Mouse (Mus musculus) spleen, postnatal 36 days (tissue): Measurements from ENCODE around the gene Hk1.

Experiments used
- DNase-seq, 2 experiments: peaks; one replicate each; pipeline ENCODE4 v3.0.0; 2022; ENCODE audit warnings: low spot score in 2 of 2, mixed read lengths in 1 of 2

Hk1 gene

DNA sequence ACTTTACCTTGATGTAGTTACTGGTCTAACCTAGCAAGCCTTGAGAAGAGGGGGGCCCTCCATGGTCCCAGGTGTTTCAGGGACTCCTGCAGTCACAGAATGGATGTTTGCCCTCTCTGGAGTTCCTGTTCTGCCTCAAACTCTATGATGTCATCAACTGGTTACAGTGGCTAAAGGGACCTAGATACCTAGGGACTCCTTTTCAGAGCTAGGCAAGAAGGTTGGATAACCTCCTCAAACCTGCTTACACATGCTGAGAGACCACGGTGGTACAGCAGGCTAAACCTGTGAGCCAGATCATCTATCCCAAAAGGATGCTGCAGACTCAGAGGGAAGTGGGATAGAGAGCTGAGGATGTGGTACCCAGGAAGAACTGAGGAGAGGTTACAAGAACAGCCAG, at the start of gene Hk1:
Gene Hk1, minus strand, starts transcription at position 101 of the 400 bp plus-strand sequence.
- DNase-seq = no peak

DNA sequence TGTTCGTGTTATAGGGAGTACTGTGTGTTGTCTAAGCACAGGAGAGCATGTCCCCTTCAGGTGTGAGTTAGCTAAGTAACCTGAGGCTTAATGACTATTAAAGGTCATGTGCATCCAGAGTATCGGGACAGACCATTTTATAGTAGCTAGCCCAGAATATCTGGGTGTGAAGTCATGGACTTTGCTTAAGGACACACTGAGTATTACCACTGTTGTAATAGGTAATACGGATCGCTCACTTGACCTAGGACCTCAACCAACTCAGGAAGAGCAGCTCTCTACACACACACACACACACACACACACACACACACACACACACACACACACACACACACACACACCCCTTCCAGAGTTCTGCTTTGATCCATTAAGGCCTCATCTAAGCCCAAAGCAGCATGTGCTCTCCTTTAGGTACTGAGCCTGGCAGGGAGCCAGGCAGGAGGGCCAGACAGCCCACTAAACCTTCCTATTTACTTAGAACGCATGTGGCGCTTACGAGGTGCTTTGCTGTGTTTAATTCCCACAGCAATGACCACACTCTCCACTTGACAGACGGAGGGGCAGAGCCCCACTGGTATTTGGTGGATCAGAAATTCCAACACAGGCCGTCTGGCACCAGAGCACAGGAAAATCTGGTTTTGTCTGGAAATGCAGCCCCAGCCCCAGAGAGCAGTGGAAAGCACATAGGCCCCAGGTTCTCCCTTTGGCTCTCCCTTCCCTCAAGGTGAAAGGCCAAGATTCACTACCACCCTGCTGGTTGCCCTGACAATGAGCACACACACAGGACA, 45.6 kb upstream of the Hk1 start:
- DNase-seq = no peak

DNA sequence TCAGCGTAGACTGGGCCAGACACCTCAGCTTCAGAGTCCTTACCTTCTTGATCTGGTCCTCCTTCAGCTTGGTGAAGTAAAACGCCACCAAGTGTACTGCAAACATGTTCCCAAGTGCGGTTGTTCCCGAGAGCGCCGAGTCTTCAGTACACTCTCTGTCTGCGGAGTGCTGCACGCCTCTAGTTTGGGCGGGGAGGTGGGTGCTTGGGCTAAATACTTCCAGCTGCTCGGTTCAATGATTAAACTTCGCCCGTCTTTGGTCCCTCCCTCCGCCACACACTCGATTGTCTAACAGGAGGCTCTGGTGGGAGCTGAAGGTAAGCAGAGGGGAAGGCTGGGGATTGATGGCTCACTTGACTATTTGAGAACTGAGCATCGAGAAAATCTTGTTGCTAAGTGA, 42.5 kb upstream of the Hk1 start, which contains the start of gene Hkdc1:
Gene Hkdc1, minus strand, starts transcription at position 237 of the 400 bp plus-strand sequence.
- DNase-seq = no peak

DNA sequence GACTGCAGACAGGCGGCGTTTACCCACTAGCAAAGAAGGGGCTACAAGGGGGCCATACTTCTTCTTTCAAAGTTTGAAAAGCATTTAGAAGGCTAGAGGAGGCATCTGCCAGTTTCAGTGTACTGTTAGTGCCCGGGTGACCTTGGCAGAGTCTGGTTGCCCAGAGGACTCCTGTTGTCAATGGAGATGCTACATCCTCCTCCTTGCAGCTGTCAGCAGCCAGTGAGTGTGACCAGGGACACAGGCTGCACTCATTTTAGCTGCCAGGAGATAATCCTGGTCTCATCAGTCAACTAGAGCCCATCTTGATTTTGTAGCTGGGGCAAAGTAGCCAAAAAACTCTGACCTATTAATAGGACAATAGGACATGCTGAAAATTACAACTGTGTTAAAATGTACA, 41.4 kb upstream of the Hk1 start:
- no peak for DNase-seq

DNA sequence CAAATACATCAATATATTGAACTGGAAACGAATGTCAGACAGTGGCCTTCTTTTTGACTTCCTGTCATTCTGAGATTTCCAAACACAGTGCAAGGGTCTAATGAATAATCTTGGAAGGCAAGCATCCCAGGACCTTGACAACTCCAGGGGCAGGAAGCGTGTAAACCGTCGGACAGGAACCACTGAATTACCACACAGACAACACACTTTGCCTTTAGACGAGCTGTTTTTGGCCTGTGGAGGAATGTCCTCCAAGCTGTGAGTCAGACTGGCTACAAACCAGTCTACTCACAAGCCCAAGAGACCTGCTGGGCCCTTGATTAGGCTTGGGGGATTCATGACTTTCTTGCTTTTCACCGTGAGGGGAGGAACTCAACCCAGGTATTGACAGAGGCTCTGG, 40.7 kb upstream of the Hk1 start:
- DNase-seq = no peak

DNA sequence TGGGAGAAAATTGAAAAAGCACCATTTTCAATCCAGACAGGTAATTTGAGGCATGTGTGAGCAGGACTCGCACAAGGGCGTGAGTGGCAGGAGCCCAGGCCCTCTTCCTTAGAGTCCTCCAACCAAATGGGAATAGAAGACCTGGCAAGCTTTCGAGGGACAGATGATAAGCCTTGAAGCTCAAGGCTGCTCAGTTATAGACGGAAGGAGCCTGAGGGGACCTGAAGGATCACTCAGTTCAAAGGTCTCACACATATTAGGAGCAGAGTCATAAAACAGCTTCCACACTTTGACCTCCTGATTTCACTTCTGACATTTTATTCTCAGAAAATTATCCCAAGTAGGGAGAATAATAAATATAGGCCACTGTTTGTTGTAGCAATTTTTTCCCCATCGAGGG, 39.7 kb upstream of the Hk1 start:
- no peak for DNase-seq

DNA sequence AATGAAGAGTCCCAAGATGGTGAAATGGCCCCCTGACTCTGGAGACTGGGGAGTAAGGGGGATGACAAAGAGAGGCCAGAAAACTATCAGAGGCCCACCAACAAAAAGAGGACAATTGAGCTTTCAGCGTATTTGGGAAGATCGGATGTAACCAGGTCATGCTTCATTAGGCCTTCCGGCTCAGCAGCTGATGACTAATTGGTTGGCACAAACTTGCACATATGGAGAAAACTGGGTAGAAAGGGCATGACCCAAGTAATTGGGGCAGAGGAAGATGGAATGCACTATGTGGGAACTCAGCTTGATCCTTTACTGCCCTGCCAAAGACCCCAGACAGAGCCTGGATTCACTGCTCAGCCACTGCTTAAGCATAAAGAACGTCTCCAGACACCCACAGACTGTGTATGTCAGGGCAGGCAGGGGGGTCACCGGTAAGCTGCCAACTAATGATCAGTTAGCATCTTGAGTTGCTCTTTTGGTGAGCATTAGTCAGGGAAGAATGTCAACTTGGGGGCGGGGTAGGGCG, 39.2 kb upstream of the Hk1 start:
- no peak for DNase-seq

DNA sequence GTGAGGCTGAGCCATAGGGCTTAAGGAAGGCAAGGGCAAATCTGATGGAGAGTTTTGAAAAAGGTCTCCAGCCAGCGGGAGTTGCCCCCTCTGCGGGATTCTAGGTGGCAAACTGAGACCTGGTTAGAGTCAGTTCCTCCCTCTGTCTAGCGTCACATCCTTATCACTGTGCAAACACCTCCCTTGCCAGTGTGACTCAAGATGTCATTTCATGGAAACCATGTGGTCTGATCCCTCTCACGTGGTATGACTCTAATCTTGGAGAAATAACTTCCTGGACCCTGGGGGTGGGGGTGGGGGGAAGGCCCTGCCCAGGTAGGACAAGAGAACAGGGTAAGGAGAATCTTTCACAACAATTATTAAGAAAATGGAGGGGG, 33.9 kb upstream of the Hk1 start:
- no peak for DNase-seq

DNA sequence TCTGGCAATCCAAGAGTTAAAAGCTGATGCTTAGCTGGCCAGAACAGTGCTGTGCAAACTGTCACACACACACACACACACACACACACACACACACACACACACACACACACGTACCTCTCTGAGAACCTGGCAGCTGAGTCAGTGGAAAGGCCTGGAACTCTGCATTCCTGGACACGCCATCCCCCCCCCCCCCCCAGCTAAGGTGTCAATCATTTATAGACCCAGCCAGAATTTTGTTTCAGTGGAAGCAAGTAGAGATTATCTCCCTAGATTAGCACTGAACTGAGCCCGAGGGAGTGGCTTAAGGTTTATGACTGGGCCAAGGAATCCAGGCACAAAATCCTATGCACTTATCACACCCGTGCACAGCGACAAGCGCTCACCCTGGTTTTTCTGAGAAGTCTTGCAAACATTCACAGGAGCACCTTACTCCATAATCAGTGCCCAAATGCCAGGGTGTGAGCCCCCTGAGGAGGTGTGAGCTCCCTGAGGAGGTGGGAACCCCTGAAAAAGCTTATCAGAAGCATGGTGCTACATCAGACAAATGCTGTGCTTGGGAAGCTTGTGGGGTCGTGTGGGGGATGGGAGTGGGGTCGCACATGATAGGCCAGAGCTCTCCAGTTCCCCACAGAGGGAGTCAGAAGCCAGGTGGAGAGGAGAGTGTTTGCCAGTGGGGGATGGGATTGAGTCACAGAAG, 33.3 kb upstream of the Hk1 start:
- DNase-seq = no peak

DNA sequence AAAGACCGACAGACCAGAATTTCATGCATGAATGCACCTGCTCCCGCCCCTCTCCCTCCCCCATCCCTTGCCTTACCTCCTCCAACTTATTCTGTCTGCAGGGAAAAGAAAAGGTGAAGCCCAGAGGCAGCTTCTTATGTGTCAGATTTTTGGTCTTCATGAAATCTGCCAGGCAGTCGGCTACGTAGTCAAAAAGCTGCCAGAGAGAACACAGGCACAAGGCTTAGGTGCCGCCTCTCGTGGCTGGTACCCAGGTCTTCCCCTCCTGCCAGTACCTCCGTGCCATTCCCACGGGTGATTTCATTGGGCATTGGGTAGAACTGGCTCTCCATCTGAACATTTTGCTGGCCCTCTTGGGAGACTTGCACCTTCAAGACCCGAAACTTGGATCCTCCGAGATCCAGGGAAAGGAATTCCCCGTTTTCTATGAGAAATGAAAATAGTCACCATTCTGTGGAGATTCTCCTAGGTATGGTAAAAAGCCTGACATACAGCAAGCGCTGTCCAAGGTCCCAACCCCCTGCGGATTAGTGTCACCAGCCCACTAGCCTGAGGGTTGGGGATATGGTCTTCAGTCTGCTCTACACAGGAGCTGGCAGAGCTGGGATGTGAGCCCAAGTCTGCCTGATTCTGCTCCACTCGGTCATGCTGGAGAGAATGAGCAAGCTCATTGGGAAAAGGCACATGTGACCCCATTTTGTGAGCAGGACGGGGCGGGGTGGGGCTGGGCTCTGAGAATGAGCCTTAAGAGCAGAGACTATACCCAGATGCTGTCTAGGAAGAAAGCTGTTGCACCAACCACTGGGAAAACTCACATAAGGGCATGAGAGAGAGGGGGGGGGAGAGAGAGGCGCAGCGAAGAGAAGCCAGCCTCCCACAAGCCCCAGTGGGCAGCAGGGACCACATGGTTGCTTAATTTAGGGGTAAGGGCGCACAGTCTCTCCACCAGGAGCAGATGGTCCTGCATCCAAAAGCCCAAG, 32.0 kb upstream of the Hk1 start:
- DNase-seq = no peak

DNA sequence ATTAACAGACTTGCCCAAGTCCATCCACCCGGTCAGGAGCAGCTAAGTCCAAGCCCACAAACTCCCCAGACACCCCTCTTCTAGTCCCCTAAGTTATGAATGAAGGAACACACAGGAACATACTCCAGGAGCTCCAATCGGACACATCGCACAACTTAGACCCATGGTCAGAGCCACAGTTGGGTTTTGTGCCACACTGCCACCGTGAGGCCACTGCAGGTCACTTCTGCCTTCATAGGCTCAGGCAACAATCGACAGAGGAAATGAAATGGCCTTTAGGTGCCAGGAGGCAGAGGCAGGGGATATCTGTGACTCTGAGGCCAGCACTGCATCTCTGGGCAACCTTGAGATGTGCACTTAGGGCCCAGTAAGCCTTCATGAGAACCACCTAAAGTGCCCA, 31.2 kb upstream of the Hk1 start:
- DNase-seq = peak; percentile 21 to 42

DNA sequence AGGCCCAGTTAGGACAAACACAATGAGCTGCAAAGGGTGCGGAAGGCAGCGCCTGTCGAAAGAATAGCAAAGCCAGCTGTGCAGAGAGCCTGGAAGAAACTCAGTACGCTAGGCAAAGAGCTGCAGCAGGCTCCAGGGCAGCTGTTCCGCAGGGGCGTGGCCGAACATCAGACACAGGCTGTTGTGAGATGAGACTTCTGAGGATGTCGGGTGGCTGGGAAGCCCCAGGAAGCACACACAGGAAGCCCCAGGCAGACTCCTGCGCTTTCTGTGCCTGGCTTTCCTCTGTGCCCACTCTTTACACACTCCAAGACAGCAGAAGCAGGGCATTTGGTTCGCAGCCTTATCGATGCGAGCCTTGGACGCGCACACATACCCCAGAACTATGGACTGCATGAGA, 25.2 kb upstream of the Hk1 start:
- no peak for DNase-seq

DNA sequence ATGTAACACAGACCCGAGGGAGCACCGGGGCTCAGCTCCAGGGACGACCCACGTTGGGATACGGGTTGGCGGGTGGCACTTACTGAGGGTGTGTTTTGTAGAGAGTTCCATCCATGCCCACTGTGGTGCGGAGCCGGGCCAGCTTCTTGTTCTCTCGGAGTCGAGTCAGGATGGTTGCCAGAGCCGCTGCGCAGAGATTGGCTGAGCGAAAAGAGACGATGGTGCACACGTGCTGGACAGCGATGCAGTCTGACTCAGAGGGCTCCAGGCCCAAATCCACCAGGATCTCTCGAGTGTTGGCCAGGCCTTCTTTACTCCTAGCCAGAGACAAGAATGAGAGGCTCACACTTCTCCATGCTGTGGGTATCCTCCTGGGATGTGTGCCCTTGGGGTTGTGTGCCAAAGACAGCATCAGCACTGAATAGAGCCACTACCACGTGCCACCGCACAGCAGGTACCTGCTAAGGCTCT, 22.0 kb upstream of the Hk1 start:
- no peak for DNase-seq

DNA sequence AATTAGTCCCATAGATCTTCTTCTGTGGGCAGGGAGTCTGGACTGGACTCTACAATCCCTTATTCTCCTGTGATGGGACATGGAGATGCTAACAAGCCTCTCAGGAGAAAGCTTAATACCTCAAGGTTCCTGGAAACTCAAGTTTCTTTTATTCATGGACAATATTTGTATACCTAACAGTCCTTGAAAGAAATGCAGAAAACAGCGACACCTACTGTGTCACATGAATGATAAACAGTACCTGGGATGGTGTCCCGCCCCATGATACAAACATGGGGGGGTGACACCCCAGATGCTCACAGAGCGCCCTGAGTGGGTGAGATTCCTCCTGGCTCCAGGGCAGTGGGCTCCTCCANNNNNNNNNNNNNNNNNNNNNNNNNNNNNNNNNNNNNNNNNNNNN, 3.3 kb upstream of the Hk1 start:
- no peak for DNase-seq

DNA sequence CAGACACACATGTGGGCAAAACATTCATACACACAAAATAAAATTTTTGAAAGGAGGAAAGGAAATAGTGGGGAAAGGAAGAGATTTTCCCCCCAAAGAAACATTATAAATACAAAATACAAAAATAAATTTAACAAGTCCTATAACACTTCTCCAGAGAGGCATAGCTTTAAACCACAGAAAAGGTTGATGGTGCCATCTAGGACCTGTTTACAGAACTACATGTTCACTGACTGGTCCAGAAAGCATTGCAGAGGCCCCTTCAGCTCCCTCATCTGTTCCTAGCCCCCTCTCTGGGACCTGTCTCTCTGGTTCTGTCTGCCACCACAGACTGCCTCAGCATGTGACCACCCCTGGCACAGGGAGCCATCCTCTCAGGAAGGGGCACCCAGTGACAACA, 1.2 kb upstream of the Hk1 start:
- no peak for DNase-seq

DNA sequence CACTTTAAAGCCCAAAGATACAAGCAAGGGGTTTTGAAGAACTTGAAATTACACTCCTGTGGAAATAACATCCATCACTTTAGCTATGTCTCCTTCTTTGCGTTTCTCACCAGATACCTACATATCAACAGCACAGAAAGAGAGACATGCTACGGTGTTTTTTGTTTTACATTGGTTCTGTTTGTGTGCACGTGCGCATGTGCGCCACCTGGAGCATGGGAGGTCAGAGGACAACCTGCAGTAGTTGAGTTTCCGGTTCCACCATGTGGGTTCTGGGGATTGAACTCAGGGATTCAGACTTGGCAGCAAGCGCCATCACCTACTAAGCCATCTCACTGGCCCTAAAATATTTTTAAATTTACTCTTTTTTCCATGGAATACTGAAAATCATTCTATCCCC, 20.9 kb downstream of the Hk1 start:
- no peak for DNase-seq

DNA sequence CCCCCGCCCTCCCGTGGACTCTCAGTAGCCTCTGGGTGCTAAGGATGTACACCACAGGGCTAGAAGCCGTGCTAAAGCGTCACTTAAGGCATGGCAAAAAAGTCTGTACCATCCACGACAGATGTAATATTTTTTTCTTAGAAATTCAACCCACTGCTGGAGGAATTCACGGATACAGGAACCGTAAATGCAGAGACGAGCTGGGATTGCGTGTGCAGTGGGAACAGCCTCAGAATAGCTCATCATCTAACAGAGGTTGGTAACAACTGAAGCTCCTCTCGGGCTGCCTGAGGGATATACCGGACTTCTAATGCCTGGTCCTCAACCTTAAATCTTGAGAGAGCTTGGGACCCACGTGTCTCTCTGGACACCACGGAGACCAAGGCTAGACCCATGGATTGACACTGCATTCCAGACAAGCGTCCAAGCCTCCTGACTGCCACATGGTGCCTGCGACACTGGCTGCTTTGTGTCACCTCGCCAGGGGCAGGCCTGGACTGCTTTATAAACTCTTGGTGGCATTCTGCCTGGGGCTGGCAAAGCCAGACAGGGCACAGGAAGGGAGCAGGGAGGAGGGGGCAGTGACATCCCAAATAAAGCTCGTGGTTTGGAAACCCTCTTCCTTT, 23.5 kb downstream of the Hk1 start:
- no peak for DNase-seq

DNA sequence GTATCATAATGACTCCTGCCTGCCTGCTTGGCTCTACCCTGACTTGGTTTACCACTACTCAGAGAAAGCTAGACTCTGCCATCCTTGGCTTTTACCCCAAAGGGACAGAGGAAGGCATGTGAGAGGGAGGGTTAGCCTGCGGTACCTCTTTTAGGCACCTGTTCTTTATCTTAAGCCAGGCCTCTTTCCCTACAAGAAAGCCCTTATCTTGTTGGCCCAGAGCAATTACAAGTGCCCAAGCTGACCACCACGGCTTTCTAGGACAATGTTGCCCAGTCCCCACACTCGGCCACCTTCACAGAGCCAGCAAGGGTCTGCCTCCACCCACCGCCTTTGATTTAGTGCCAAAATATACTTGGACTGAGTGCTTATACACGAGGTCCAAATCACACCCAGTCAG, 34.6 kb downstream of the Hk1 start:
- DNase-seq = no peak

DNA sequence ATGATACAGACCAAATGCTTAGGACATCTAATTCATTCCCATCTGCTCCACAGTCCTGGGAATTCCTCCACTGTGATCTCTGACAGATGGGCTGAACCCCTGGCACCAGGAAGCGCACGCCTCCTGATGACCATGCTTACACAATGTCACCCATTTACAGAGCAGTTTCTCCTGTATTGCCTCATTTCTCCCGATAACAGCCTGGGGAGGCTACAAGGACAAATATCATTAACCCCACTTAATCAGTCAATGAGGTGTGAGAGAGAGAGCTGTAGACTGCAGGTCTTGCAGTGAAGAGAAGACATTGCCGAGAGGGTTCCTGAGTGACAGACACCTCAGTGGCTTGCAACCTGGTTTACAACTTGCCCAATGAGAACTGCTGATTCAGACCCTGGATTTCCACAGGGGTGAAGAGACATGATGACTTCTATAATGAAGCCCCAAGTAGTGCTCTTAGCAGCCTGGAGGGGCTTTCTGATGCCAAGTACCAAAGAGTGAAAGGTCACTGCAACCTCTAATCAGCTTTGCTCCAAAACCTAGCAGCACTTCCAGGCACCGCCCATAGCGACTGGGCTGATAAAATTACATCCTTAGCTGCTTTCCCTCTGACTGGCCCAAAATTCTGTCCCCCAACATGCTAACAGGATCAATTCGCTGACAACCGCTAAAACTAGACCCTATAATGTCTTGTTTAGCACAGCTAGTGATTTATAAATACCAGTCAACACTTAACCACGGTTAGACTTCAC, 35.5 kb downstream of the Hk1 start:
- DNase-seq = peak in 1 of 2 experiments; percentile 47

DNA sequence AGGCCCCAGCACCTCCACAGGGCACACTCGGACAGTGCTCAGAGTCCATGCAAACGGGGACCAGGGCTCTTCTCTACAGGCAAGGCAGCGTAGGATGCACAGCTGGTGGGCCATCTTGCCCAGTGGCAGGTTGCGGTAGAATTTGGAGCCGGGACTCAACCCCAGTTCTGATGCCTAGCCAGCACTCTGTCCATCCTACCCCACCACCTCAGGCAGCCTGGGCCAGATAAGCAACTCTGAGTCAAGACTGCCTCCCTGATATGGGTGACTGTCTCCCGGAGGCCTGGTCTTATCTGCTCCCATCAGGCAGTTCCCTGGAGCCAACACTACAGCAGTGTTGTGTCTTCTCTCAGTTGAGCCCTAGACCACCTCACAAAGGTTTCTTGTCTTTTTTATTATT, 37.2 kb downstream of the Hk1 start:
- DNase-seq = peak; percentile 56 to 69

DNA sequence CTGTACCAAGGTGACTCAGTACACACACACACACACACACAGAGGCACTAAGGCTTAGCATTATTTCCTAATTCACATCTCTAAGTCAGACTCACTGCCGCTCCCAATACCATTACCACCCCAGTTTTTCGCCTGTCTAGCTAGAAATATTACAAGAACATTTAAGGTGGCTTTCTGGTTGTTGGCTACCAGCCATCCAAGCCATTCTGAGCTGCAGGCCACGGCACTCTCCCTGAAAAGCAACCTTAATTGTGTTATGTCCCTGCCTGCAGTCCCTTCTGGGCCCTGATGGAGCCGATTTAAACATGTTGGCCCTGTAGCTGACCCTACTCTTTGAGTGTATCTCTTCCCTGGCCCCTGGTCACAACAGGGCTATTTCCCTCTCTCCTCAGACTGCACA, 37.8 kb downstream of the Hk1 start:
- DNase-seq = no peak
